Mouse (Mus musculus): ENCODE results near the gene Car3. TPM values are rescaled to one million over a fixed set of nuclear protein-coding genes. Genes with fewer than 3 reads are reported as not detected.

The Car3 gene
- polyA plus RNA-seq, 1 experiment from 2014 or later, result 3.3 TPM

DNA sequence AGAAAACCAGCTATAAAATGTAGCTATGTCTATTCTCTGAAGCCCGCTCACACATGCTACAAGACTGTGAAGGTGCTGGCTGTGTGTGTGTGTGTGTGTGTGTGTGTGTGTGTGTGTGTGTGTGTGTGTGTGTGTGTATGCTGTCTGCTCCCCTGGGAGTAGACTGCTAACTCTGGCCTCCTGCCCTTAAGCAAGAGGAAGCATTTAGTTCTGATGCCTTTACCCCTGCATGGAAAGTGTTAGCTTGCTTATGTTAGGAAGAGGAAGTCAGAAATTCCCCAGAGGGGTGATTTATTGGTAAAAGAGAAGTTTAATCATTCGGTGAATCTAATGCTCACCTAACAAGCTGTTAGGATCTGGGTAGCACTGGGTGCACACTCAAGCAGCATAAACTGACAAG is 17.0 kb downstream of the Car3 start:
- 79% methylated on average over 2 of the region's 2 CpGs for WGBS
- no peak overlapping the region for H3K9ac ChIP-seq (ENCODE audit: low read depth, low read length)
- no peaks in the 10 kb centered on the region for H3K4me1 ChIP-seq (ENCODE audit: control insufficient read depth, insufficient read depth, low read depth, low read length)
- no peaks in the 10 kb centered on the region for H3K27me3 ChIP-seq (replicated peaks; ENCODE audit: control insufficient read depth, insufficient read depth, low read length)
- H3K9me3 ChIP-seq (ENCODE audit: control insufficient read depth, low read length), result no peaks in the 10 kb centered on the region
- no peak overlapping the region for H3K4me2 ChIP-seq (ENCODE audit: low read length)
- no peak overlapping the region for H3K4me3 ChIP-seq (ENCODE audit: low read length)
- no peaks in the 10 kb centered on the region for H3K36me3 ChIP-seq (ENCODE audit: control insufficient read depth, insufficient read depth, low read length)
- H3K27ac ChIP-seq (ENCODE audit: low read depth, low read length), result no peak overlapping the region
- no peak for ATAC-seq

DNA sequence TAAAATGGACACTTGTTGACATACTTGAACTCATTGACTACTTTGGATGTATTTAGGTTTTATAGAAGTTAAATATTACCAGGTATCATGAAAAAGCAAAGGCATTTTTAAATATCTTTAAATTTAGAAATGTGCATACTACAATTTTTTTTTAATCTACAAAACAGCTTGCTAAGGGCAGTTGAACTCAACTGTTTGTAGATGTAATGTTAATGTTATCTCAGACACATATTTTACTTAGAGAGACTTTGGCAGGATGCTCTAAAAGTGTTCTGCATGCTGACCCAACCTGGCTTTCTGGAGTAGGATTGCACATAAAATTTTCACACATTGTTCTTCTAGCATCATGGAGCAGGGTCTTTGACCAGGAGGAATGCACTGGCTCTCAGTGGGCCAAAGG is 18.7 kb downstream of the Car3 start:
- no peak overlapping the region for H3K27ac ChIP-seq (ENCODE audit: low read depth, low read length)
- H3K4me3 ChIP-seq (ENCODE audit: low read length), result no peak overlapping the region
- no peaks in the 10 kb centered on the region for H3K9me3 ChIP-seq (ENCODE audit: control insufficient read depth, low read length)
- no peaks in the 10 kb centered on the region for H3K4me1 ChIP-seq (ENCODE audit: control insufficient read depth, insufficient read depth, low read depth, low read length)
- no peak overlapping the region for H3K9ac ChIP-seq (ENCODE audit: low read depth, low read length)
- H3K27me3 ChIP-seq (replicated peaks; ENCODE audit: control insufficient read depth, insufficient read depth, low read length), result no peaks in the 10 kb centered on the region
- no peak for ATAC-seq
- no peak overlapping the region for H3K4me2 ChIP-seq (ENCODE audit: low read length)
- H3K36me3 ChIP-seq (ENCODE audit: control insufficient read depth, insufficient read depth, low read length), result no peaks in the 10 kb centered on the region

DNA sequence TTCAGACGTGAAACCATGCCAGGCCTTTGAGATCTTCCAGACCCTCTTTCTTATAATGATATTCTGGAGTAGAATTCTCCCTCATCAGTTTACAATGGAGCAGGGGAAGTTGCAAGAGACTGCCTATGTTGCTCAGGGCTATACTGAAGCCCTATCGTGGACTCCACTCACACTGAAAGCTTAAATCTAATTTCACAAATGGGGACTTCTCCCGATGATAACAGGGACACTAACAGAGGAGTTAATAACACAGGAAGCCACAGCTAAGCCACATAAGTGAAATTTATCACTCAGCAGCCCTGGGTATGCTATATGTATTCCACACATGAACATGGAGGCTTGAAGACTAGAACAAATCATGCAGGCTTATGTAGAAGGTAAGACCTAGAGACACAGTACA is 19.4 kb downstream of the Car3 start:
- no peaks in the 10 kb centered on the region for H3K4me1 ChIP-seq (ENCODE audit: control insufficient read depth, insufficient read depth, low read depth, low read length)
- no peaks in the 10 kb centered on the region for H3K9me3 ChIP-seq (ENCODE audit: control insufficient read depth, low read length)
- ATAC-seq, result no peak
- H3K4me2 ChIP-seq (ENCODE audit: low read length), result no peak overlapping the region
- no peaks in the 10 kb centered on the region for H3K27me3 ChIP-seq (replicated peaks; ENCODE audit: control insufficient read depth, insufficient read depth, low read length)
- no peak overlapping the region for H3K9ac ChIP-seq (ENCODE audit: low read depth, low read length)
- no peaks in the 10 kb centered on the region for H3K36me3 ChIP-seq (ENCODE audit: control insufficient read depth, insufficient read depth, low read length)
- no peak overlapping the region for H3K4me3 ChIP-seq (ENCODE audit: low read length)
- H3K27ac ChIP-seq (ENCODE audit: low read depth, low read length), result no peak overlapping the region
- WGBS, result 81% methylated on average over 3 of the region's 3 CpGs

DNA sequence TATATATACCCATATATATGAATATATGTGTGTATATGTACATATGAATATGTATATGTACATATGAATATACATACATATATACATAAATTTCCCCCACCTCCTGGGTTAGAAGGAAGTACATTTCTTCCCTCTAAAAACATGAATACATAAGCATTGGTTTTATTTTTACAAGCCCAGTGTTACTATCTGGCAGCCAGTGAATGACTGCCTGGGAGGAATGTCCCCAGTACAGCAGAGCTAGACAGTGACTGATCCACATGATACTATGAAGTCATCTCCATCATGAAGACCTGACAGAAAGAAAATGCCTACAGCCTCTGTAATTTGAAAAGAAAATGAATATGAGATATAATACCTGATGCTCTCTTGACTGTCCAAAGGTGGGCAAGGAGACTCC is 21.5 kb downstream of the Car3 start:
- Histone ChIP-seq H3K4me3 (ENCODE audit: low read length) (no peak overlapping the region), H3K36me3 (ENCODE audit: control insufficient read depth, insufficient read depth, low read length) (no peaks in the 10 kb centered on the region), H3K27me3 (replicated peaks; ENCODE audit: control insufficient read depth, insufficient read depth, low read length) (no peaks in the 10 kb centered on the region), H3K9me3 (ENCODE audit: control insufficient read depth, low read length) (no peaks in the 10 kb centered on the region), H3K4me1 (ENCODE audit: control insufficient read depth, insufficient read depth, low read depth, low read length) (no peaks in the 10 kb centered on the region; the same call in 1 of the 2 replicates), H3K27ac (ENCODE audit: low read depth, low read length) (no peak overlapping the region), H3K4me2 (ENCODE audit: low read length) (no peak overlapping the region), H3K9ac (ENCODE audit: low read depth, low read length) (no peak overlapping the region)
- ATAC-seq, result no peak

- ATAC-seq, result peak; percentile 92
- H3K4me2 ChIP-seq (ENCODE audit: low read length), result peak within 1 kb of the TSS; percentile 82
- peak within 1 kb of the TSS; percentile 81 for H3K27ac ChIP-seq (ENCODE audit: low read depth, low read length)
- no peaks in the 10 kb centered on the region for H3K9me3 ChIP-seq (ENCODE audit: control insufficient read depth, low read length)
- no peaks in the 10 kb centered on the region for H3K27me3 ChIP-seq (replicated peaks; ENCODE audit: control insufficient read depth, insufficient read depth, low read length)
- peak within 1 kb of the TSS; percentile 88 for H3K9ac ChIP-seq (ENCODE audit: low read depth, low read length)
- H3K4me3 ChIP-seq (ENCODE audit: low read length), result peak within 1 kb of the TSS; percentile 94
- under 1% methylated on average over 71 of the region's 95 CpGs for WGBS
- no peaks in the 10 kb centered on the region; the same call in 1 of the 2 replicates for H3K4me1 ChIP-seq (ENCODE audit: control insufficient read depth, insufficient read depth, low read depth, low read length)
- H3K36me3 ChIP-seq (ENCODE audit: control insufficient read depth, insufficient read depth, low read length), result no peaks in the 10 kb centered on the region
Measured at GRCm38 (mm10) chr3:14886102-14887098, 23.1 kb downstream of the Car3 start, which contains the start of gene Car2. TSS of gene Car2 (plus strand) at chr3:14886273.

- no peak for ATAC-seq
- 37% methylated on average over 11 of the region's 11 CpGs for WGBS
Measured at GRCm38 (mm10) chr3:14887134-14887666, 23.9 kb downstream of the Car3 start.

GRCm38 (mm10) chr3:14887686-14888295 is 24.5 kb downstream of the Car3 start:
- Histone ChIP-seq H3K27me3 (replicated peaks; ENCODE audit: control insufficient read depth, insufficient read depth, low read length) (no peaks in the 10 kb centered on the region), H3K9me3 (ENCODE audit: control insufficient read depth, low read length) (no peaks in the 10 kb centered on the region), H3K27ac (ENCODE audit: low read depth, low read length) (no peak overlapping the region), H3K4me3 (ENCODE audit: low read length) (no peak overlapping the region), H3K36me3 (ENCODE audit: control insufficient read depth, insufficient read depth, low read length) (no peaks in the 10 kb centered on the region), H3K9ac (ENCODE audit: low read depth, low read length) (no peak overlapping the region), H3K4me1 (ENCODE audit: control insufficient read depth, insufficient read depth, low read depth, low read length) (no peaks in the 10 kb centered on the region; the same call in 1 of the 2 replicates), H3K4me2 (ENCODE audit: low read length) (peak overlapping the region; percentile 82)
- 67% methylated on average over 10 of the region's 10 CpGs for WGBS
- ATAC-seq, result no peak

More at GRCm38 (mm10) chr3:14887134-14887666, 23.9 kb downstream of the Car3 start:
- Histone ChIP-seq H3K9ac (ENCODE audit: low read depth, low read length) (peak overlapping the region; percentile 88; the same call in 1 of the 2 replicates), H3K9me3 (ENCODE audit: control insufficient read depth, low read length) (no peaks in the 10 kb centered on the region), H3K4me2 (ENCODE audit: low read length) (peak overlapping the region; percentile 82), H3K4me3 (ENCODE audit: low read length) (peak overlapping the region; percentile 94), H3K27ac (ENCODE audit: low read depth, low read length) (no peak overlapping the region; the same call in 1 of the 2 replicates), H3K27me3 (replicated peaks; ENCODE audit: control insufficient read depth, insufficient read depth, low read length) (no peaks in the 10 kb centered on the region), H3K4me1 (ENCODE audit: control insufficient read depth, insufficient read depth, low read depth, low read length) (no peaks in the 10 kb centered on the region; the same call in 1 of the 2 replicates), H3K36me3 (ENCODE audit: control insufficient read depth, insufficient read depth, low read length) (no peaks in the 10 kb centered on the region)

GRCm38 (mm10) chr3:14888549-14888948 is 25.2 kb downstream of the Car3 start:
- Histone ChIP-seq H3K9ac (ENCODE audit: low read depth, low read length) (no peak overlapping the region), H3K9me3 (ENCODE audit: control insufficient read depth, low read length) (no peaks in the 10 kb centered on the region), H3K27me3 (replicated peaks; ENCODE audit: control insufficient read depth, insufficient read depth, low read length) (no peaks in the 10 kb centered on the region), H3K4me3 (ENCODE audit: low read length) (no peak overlapping the region), H3K4me1 (ENCODE audit: control insufficient read depth, insufficient read depth, low read depth, low read length) (no peaks in the 10 kb centered on the region; the same call in 1 of the 2 replicates), H3K36me3 (ENCODE audit: control insufficient read depth, insufficient read depth, low read length) (no peaks in the 10 kb centered on the region), H3K4me2 (ENCODE audit: low read length) (no peak overlapping the region), H3K27ac (ENCODE audit: low read depth, low read length) (no peak overlapping the region)
- ATAC-seq, result no peak
- WGBS, result 38% methylated on average over 2 of the region's 2 CpGs

- no peak overlapping the region for H3K9ac ChIP-seq (ENCODE audit: low read depth, low read length)
- H3K36me3 ChIP-seq (ENCODE audit: control insufficient read depth, insufficient read depth, low read length), result no peaks in the 10 kb centered on the region
- no peaks in the 10 kb centered on the region; the same call in 1 of the 2 replicates for H3K4me1 ChIP-seq (ENCODE audit: control insufficient read depth, insufficient read depth, low read depth, low read length)
- no peaks in the 10 kb centered on the region for H3K27me3 ChIP-seq (replicated peaks; ENCODE audit: control insufficient read depth, insufficient read depth, low read length)
- H3K27ac ChIP-seq (ENCODE audit: low read depth, low read length), result no peak overlapping the region; the same call in 1 of the 2 replicates
- WGBS, result 80% methylated on average over 2 of the region's 2 CpGs
- no peak overlapping the region for H3K4me3 ChIP-seq (ENCODE audit: low read length)
- H3K9me3 ChIP-seq (ENCODE audit: control insufficient read depth, low read length), result no peaks in the 10 kb centered on the region
- ATAC-seq, result no peak
- H3K4me2 ChIP-seq (ENCODE audit: low read length), result peak overlapping the region; percentile 23; the same call in 1 of the 2 replicates
Measured at GRCm38 (mm10) chr3:14889085-14889484, 25.8 kb downstream of the Car3 start.
